Mouse (Mus musculus): ENCODE results near the gene Ston1.

Ston1 gene

DNA sequence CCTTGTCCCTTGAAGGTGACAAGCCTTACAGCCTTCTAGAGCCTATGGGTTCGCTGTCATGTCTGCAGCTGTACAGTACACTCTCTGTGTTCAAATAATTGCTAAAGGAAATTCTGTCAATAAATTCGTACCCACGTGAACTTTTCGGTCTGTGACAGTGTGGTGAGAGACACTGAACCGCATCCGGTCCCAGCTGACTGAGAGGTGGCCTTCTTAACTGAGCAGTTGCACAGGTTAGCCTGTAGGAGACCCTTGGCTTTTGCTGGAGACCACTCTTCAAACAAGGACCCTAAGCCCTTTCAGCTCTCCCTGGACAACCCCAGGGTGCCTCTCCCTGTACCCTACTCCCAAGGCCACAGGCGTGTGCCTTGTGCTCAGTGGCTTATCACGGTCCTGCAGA lies 9.3 kb upstream of the Ston1 start:
- no peak for DNase-seq

- no peak for DNase-seq
Measured at GRCm38 (mm10) chr17:88590251-88590650, 7.2 kb upstream of the Ston1 start.

DNA sequence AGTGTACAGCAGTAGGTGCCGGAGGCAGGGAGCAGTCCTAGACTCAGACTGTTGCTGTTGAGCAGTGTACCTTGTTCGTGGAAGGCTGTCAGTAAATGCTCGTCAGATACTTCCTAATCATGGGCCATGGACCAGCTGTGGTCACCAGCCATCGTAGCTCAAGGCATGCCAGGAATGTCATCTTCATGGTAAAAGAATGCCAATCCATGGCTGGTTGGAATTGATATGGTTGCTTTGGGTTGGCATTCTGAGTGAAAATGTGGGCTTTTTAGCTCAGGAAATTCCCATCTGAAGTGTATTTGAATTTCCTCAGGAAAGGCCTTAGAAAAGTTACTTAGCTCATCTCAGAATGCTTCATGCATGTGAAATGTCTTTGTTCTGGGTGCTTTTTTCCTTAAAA lies 2.4 kb upstream of the Ston1 start:
- DNase-seq = no peak

GRCm38 (mm10) chr17:88596068-88596467 lies 1.4 kb upstream of the Ston1 start:
- DNase-seq = no peak

DNA sequence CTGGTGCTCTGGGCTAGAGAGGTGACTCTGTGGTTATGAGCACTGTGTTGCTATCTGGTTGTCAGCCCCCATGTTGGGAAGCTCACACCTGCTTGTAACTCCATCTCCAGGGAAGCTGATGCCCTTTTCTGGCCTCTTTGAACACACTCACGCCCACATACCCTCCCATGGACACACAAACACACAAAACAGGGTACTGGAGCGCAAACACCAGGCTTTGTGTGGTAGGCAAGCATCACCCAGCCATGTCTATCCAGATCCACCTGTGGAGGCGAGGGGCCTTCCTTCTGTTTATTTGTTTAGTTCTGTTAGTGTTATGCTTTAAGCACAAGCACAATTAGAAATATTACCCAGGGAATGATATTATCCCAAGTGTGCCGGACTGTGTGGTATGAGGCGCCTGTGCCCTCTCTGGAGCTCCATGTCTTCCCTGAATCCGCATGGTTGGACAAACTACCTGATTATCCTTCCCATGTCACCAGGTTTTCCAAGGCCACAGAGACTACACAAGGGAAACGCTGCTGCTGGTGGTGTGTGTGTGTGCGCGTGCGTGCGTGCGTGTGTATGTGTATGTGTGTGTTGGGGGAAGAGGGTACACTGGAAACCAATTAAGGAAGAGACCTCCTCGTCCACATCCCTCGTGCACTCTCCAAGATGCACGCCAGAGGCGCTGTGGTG lies 801 bp upstream of the Ston1 start:
- DNase-seq = peak; percentile 80

DNA sequence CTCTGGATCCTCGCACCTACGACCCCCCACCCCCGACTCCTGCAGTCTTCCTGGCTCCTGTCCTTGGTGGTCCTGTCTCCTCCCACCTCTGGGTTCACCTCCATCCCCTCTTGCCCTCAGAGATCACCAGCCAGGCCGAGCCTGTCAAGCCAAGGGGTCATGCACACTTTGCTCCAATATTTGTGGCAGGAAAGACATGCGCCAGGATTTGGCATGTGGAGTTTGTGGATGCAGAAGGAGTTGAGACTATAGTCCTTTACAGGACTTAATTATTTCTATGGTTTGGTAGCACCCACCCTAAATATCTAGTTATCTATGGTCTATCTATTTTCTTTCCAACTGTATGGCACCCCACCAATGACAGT lies 554 bp downstream of the Ston1 start:
- no peak for DNase-seq

DNA sequence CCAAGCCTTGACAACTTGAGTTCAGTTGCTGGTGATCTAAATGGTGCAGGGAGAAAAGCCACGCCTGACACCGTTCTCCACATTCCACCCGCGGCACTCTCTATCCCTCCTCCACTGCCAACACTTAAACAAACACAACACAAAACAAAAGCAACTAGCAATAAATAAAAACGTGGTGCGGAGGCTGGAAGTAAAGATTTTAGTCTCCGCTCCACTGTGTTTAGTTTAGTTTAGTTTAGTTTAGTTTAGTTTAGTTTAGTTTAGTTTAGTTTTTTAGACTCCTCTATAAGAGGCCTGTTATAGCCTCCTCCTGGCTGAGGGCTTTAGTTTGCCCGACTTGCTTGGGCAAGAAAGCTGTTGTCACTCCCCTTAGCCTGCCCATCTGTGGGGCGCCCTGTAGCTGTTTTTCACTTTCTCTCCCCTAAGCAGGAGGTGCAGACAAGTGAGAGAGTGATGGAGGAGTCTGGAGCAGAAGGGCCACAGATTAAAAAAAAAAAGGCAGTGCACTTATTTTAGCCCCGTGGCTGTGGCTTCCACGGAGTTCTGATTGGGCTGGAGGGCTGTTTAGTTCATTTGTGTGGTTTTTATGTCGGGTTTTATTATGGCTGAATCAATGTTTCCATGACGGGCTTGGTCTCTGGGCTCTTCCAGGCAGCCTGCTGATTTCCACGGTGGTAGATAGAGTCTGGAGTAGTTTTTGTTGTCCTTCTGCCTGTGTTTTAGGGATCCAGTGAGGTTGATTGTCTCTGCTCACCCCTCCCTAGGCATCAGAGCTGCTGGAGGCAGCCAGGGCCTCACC lies 1.3 kb downstream of the Ston1 start:
- DNase-seq = no peak

DNA sequence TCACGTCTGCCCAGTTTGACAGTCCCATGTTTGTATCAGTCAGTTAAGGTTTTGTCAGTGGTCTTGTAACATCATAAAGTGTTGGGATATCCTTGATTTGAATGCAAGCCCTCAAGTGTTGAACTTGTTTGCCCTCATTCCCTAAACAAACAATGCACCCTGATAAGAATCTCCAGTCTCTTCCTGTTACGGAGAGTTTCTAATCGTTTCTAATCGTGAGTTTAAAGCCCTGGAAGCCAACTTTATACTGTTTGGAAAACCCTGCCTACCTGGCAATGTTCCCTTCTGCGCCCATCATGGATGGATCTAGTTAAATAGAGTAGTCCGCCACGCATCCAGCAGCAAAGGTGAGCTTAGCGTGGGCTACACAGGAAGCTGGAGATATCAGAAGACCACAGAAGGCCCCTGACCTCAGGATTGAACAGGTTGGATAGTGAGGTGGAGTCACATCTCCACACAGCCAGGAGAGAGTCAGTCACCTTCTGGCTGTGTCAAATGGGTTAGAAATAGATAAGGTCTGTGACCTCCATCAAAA lies 3.1 kb downstream of the Ston1 start:
- DNase-seq = no peak

DNA sequence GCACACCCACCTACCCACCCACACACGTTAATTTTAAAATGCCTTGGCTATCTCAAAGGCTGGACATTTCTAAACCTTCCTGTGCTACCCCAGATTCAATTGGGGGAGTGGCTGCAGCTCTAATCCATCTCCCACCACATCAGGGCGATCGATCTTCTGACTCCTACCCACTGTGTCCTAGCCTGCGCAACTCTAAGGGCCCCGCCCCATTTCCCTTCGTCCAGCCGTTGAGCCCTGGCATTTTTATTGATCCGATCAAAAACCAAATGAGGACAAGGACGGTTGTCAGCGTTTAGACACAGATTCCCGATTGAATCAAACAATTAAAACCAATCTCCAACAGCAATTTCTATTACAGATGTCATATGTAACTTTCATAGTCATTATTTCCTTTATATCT lies 6.5 kb downstream of the Ston1 start:
- DNase-seq = no peak

DNA sequence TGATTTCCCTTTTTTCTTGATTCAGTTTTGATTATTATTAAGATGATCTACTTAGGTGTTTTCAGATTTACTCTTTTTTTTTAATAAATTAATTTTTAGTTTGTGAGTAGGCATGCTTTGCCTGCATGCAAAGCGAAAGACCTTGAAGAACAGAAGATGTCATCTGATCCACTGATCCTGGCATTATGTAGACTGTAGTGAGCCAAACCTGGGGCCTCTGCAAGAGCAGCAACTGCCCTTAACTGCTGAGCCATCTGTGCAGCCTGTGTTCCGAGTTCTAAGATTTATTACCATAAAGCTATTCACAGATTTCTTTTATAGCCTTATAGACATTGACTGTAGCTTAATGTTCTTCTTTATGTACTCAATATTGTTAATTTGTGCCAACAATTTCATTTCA lies 8.6 kb downstream of the Ston1 start:
- no peak for DNase-seq

DNA sequence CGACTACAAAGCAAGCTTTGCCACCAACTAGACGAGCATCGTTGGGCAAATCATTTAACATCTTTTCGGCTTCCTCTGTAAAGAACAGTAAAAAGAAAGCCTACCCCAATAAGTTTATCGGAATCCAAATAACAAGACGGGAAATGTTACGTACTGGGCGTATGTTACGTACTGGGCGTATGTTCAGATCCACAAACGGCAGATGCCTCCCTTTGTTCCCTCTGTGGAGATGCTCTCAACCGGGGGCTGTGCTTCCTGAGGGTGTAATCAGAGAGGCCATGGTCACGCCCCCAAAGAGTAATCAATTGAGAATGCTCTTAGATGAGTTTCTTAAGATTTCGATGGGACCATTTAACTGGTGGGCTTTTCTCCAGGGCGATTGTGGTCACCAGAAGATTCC lies 11.9 kb downstream of the Ston1 start:
- no peak for DNase-seq

DNA sequence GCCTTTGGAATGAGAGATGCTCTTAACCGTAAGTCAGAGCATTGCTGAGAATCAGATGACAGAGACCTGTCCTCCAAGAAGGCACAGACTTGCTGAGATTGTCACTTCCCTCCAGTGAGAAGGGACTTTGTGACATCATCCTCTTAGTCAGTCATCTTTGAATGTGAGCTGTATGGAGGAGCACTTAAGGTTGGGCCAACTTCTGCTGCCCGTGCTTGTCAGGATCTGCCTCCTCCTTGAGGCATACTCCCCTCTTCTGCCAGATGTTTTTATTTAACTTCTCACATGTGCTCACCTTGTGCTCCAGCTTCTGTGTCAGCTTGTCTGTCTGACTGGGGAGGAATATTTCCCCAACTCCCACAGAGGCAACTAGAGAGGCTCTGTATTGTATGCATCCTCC lies 13.6 kb downstream of the Ston1 start:
- no peak for DNase-seq

DNA sequence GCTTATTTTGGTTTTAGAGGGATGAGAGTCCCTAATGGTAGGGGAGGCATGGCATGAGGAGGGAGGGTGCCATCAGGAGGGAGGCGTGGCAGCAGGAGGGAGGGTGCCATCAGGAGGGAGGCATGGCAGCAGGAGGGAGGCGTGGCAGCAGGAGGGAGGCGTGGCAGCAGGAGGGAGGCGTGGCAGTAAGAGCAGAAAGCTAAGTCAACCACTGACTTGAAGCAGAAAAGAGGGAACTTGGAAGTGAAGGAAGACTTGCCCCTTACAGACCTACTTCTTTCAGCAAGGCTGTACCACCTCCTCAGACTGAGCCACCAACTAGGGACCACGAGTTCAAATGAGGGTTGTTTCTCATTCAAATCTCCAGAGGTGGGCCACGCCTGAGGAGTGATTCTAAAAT lies 15.7 kb downstream of the Ston1 start:
- DNase-seq = no peak

GRCm38 (mm10) chr17:88613721-88614120 lies 16.2 kb downstream of the Ston1 start:
- no peak for DNase-seq

DNA sequence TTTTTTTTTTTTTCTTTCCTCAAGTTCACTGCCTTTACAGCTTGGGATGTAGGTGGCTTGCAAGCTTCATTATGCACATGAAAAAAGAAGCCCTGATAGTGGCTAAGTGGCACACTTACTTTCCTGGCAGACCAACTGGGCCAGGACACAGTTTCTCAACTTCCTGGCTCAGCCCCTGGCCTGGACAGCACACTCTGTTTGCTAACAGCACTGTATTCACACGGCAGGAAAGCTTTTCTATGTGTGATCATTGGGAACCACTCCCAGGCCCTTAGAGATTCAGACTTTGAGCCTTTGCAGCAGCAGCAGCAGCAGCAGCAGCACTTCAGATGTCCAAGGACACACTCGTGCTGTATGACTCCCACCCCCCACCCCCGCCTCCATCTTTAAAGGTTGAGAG lies 16.8 kb downstream of the Ston1 start:
- DNase-seq = no peak

GRCm38 (mm10) chr17:88614733-88615132 lies 17.2 kb downstream of the Ston1 start:
- DNase-seq = no peak

GRCm38 (mm10) chr17:88615492-88616155 lies 18.1 kb downstream of the Ston1 start:
- no peak for DNase-seq

DNA sequence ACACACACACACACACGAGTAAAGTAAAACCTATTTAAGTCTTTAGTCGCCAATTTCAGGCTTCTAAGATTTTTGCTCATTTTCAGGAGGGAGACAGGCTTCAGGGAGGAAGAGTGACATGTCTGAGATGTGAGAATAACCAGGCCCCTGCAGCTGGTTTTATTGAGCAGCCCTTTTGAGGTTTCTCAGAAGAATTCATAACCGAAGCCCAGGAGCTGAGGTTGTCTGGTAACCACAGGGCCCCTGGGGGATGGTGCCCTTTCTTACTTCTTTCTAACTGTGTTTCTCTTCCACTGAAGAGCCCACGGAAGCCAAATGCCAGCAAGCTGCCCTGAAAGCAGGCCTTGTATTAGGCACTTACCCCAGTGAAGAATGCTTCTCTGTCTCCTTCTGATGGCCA lies 23.5 kb downstream of the Ston1 start:
- DNase-seq = peak; percentile 39

- no peak for DNase-seq
Measured at GRCm38 (mm10) chr17:88621374-88621773, 23.9 kb downstream of the Ston1 start.

- DNase-seq = no peak
Measured at GRCm38 (mm10) chr17:88622711-88623110, 25.2 kb downstream of the Ston1 start.

GRCm38 (mm10) chr17:88624386-88624785 lies 26.9 kb downstream of the Ston1 start:
- DNase-seq = no peak

DNA sequence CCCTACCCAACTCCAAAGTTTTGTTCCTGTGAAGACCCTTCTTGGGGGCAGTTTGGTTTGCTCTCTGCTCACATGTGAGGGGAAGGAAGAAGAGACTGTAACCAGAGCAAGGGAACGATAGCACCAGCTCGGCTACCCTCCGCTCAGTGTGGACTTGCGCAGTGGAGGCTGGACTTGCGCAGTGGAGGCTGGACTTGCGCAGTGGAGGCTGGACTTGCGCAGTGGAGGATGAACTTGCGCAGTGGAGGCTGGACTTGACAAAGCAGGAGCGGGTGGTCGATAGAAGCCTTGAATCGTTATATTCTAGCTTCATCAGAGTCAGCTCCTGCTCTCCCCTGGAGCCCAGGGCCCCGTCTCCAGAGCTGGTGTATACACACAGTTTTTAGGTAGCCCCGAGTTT lies 27.9 kb downstream of the Ston1 start:
- DNase-seq = no peak

DNA sequence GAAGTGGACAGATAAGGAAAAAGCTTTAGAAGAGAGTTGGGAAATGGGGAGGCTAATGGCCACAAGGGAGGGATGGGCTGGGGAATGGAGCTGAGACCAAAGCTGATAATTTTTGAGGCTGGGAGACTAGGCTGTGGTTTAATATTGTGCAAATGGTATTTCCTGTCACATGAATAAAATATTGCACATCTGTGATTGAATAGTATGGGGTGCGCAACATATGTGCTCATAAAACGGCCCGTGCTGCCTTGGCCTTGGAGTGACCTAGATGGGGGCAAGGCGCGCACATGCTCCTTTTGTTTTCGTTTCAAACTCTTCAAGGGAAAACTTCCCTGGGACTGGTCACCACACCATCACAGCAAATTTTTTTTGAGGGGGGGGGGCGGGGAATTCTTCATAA lies 28.4 kb downstream of the Ston1 start:
- DNase-seq = no peak

DNA sequence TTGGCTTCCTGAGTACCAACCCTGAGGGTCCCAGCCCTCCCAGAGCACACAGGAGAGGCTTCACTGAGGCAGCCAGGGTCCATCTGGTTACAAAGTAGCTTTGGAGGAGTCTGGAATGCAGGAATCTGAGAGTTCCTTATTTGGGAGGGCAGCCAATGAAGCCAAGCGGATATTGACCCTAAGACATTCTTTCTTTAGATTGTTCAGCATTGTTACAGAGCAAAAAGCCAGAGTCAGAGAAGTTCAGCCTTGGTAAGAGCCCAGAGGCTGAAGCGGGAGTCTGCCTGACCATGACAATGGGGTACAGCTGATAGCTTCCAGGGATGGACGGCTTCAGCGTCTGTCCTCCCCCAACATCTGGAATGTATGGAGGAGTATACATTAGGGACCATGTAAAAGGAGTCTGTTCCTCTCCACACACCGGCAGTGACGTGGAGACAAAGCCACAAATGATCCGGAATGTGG lies 28.9 kb downstream of the Ston1 start:
- no peak for DNase-seq
